Mouse (Mus musculus): ENCODE data around the gene Ext2. TPM values are rescaled to one million over a fixed set of nuclear protein-coding genes. Genes with fewer than 3 reads are reported as not detected.

Ext2 gene
- polyA plus RNA-seq, 1 experiment from 2014 or later, result 112 TPM

- no peak overlapping the region for H3K27ac ChIP-seq
- H3K27me3 ChIP-seq, result no peaks in the 10 kb centered on the region
- peaks cover 63% of the 10 kb centered on the region for H3K36me3 ChIP-seq
- H3K9ac ChIP-seq, result no peak overlapping the region
- H3K4me1 ChIP-seq, result no peaks in the 10 kb centered on the region
- ATAC-seq (ENCODE audit: insufficient number of reproducible peaks, insufficient read depth, low FRiP score, low TSS enrichment), result no peak
- no peak overlapping the region for H3K4me2 ChIP-seq (replicated peaks)
- H3K4me3 ChIP-seq, result no peak overlapping the region
- H3K9me3 ChIP-seq, result no peaks in the 10 kb centered on the region
- WGBS, result 91% methylated on average over 4 of the region's 4 CpGs
These were observed 16.8 kb downstream of the Ext2 start for GRCm38 (mm10) chr2:93805523-93805922.

- WGBS, result 81% methylated on average over 5 of the region's 5 CpGs
- H3K4me3 ChIP-seq, result no peak overlapping the region
- H3K27me3 ChIP-seq, result no peaks in the 10 kb centered on the region
- H3K27ac ChIP-seq, result no peak overlapping the region
- H3K9ac ChIP-seq, result no peak overlapping the region
- H3K4me2 ChIP-seq (replicated peaks), result no peak overlapping the region
- H3K9me3 ChIP-seq, result no peaks in the 10 kb centered on the region
- no peaks in the 10 kb centered on the region for H3K4me1 ChIP-seq
- H3K36me3 ChIP-seq, result peaks cover 61% of the 10 kb centered on the region
- ATAC-seq (ENCODE audit: insufficient number of reproducible peaks, insufficient read depth, low FRiP score, low TSS enrichment), result no peak
These were observed 17.3 kb downstream of the Ext2 start for GRCm38 (mm10) chr2:93805066-93805465.

DNA sequence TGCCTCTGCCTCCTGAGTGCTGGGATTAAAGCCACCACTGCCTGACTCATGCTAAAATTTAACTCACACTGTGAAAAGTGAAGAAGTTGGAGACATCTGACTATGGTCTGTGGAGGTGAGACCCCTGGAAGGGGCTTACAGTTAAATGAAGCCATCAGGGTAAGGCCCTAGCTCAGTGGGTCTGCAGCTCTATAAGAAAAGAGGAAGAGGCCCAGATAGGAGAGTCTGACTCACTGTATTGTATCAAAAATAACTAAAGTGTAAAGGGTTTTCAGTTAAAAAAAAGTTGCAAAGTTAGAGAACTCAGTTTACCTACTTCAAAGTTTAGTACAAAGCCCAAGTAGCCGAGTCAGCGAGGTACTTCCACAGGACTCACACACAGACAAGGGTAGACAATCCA, 19.4 kb downstream of the Ext2 start:
- WGBS, result 91% methylated on average over 2 of the region's 2 CpGs
- no peak for ATAC-seq (ENCODE audit: insufficient number of reproducible peaks, insufficient read depth, low FRiP score, low TSS enrichment)
- Histone ChIP-seq H3K4me3 (no peak overlapping the region), H3K4me1 (no peaks in the 10 kb centered on the region), H3K9me3 (no peaks in the 10 kb centered on the region), H3K36me3 (peaks cover 61% of the 10 kb centered on the region), H3K27ac (no peak overlapping the region), H3K9ac (no peak overlapping the region), H3K4me2 (replicated peaks) (no peak overlapping the region), H3K27me3 (no peaks in the 10 kb centered on the region)

DNA sequence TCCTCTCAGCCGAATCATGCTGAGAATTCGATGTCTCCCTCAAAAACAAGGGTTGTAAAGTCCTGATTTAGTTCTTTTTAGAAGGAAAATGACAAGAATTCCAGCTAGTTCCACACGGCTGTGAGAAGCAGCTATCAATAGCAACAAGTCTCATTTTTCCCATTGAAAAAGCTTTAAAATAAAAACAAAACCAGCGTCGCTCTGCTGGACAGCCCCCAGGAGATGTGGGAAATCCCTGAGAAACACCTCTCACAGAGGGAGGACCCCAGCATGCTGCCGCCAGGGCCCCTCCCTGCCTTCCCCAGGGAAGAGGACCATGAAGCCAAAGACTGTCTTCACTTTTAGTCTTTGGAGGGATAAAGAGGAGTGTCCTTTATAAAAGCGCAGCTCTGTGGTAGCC, 21.3 kb downstream of the Ext2 start:
- H3K36me3 ChIP-seq, result peaks cover 67% of the 10 kb centered on the region
- WGBS, result 77% methylated on average over 7 of the region's 7 CpGs
- no peak overlapping the region for H3K4me3 ChIP-seq
- H3K4me2 ChIP-seq (replicated peaks), result no peak overlapping the region
- no peaks in the 10 kb centered on the region for H3K27me3 ChIP-seq
- H3K27ac ChIP-seq, result no peak overlapping the region
- no peak for ATAC-seq (ENCODE audit: insufficient number of reproducible peaks, insufficient read depth, low FRiP score, low TSS enrichment)
- no peaks in the 10 kb centered on the region for H3K9me3 ChIP-seq
- peaks cover 3% of the 10 kb centered on the region; the same call in 1 of the 2 replicates for H3K4me1 ChIP-seq
- no peak overlapping the region for H3K9ac ChIP-seq

GRCm38 (mm10) chr2:93797162-93797795, 25.1 kb downstream of the Ext2 start:
- H3K4me1 ChIP-seq, result peaks cover 3% of the 10 kb centered on the region; the same call in 1 of the 2 replicates
- no peaks in the 10 kb centered on the region for H3K9me3 ChIP-seq
- WGBS, result 75% methylated on average over 19 of the region's 19 CpGs
- no peak for ATAC-seq (ENCODE audit: insufficient number of reproducible peaks, insufficient read depth, low FRiP score, low TSS enrichment)
- peaks cover 68% of the 10 kb centered on the region for H3K36me3 ChIP-seq
- H3K4me3 ChIP-seq, result no peak overlapping the region
- no peak overlapping the region for H3K4me2 ChIP-seq (replicated peaks)
- no peak overlapping the region for H3K9ac ChIP-seq
- H3K27me3 ChIP-seq, result no peaks in the 10 kb centered on the region
- H3K27ac ChIP-seq, result no peak overlapping the region

- Histone ChIP-seq H3K36me3 (peaks cover 74% of the 10 kb centered on the region), H3K4me3 (no peak overlapping the region), H3K9me3 (no peaks in the 10 kb centered on the region), H3K4me1 (peaks cover 11% of the 10 kb centered on the region), H3K27ac (no peak overlapping the region), H3K27me3 (no peaks in the 10 kb centered on the region), H3K4me2 (replicated peaks) (no peak overlapping the region), H3K9ac (no peak overlapping the region)
- WGBS, result 91% methylated on average over 5 of the region's 5 CpGs
- ATAC-seq (ENCODE audit: insufficient number of reproducible peaks, insufficient read depth, low FRiP score, low TSS enrichment), result no peak
These were observed 28.0 kb downstream of the Ext2 start for GRCm38 (mm10) chr2:93794375-93794774.

DNA sequence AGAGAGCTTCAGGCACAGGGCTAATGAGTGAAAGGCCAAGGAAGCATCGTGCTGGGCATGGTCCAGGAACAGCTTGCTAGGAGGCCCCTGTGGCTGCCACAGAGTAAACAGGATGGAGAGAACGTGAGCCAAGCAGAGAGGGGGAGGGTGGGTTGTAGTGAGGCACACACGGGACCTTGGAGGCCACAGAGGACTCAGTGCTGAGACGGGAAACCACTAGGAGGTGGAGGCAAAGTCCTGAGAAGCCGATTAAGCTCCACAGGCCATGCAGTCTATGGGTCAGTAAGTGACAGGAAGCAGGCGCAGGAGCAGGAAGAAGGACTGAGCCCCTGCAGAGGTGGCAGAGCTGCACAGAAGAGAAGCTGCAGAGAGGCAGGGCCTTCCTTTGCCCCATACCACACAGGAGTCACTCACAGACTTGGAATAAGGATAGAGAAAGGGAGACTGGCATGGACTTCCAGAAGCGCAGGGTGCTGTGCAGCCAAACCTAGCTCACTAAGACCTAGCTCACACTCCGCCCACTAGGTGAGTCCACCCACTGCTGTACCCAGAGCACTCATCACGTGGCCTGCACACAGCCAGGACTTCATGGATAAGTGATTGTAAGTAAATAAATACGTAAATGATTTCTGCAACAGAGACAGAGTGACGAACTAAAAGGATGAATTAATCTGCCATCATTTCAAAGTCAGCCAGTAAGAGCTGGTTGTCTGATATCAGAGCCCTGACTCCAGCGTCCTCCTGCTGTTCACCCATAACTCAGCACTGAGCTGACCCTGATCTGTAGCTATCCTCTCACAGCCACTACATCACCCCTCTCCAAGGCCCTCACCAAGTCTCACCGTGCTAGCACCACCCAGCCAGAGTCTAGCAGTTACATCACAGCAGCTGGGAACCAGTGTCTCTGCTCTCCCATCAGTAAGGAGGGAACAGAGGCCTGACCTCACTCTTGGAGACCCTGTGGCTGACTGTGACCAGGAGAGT, 30.6 kb downstream of the Ext2 start:
- Histone ChIP-seq H3K9me3 (no peaks in the 10 kb centered on the region), H3K4me2 (replicated peaks) (no peak overlapping the region), H3K9ac (0 out of 2 replicates have a peak overlapping the region, but pooled peaks have one; percentile 30), H3K4me1 (peaks cover 8% of the 10 kb centered on the region), H3K27me3 (no peaks in the 10 kb centered on the region), H3K27ac (peak overlapping the region; percentile 32; the same call in 1 of the 2 replicates), H3K4me3 (no peak overlapping the region), H3K36me3 (peaks cover 68% of the 10 kb centered on the region)
- no peak for ATAC-seq (ENCODE audit: insufficient number of reproducible peaks, insufficient read depth, low FRiP score, low TSS enrichment)
- 46% methylated on average over 13 of the region's 13 CpGs for WGBS

DNA sequence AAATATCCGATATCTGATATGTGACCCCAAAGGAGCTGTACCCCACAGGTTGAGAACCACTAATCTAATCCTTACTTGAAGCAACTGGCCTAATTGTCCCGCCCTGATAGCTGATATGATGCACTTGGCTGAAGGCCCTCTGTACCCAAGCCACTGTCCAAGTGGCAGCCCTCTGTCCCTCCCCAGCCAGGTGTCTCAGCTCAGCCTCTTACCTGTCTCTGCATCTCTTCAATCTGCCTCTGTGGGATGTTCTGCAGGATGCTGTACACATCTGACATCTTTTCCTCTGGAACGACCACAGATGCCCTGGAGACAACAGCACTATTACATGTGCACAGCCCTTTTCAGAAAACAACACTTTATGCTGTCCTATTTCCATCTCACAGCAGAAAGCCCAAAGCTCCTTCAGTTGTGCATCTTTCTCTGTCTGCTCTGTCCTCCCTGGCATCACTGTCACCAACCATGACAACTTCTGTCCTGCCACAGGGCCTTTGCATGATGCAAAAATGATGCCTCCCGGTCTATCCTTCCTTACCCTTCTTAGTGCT, 31.5 kb downstream of the Ext2 start:
- H3K27ac ChIP-seq, result 0 out of 2 replicates have a peak overlapping the region, but pooled peaks have one; percentile 32
- no peak overlapping the region for H3K9ac ChIP-seq
- peaks cover 63% of the 10 kb centered on the region for H3K36me3 ChIP-seq
- peaks cover 11% of the 10 kb centered on the region for H3K4me1 ChIP-seq
- H3K4me3 ChIP-seq, result no peak overlapping the region
- no peaks in the 10 kb centered on the region for H3K9me3 ChIP-seq
- H3K27me3 ChIP-seq, result no peaks in the 10 kb centered on the region
- WGBS, result 80% methylated on average over 4 of the region's 4 CpGs
- no peak overlapping the region for H3K4me2 ChIP-seq (replicated peaks)
- no peak for ATAC-seq (ENCODE audit: insufficient number of reproducible peaks, insufficient read depth, low FRiP score, low TSS enrichment)

DNA sequence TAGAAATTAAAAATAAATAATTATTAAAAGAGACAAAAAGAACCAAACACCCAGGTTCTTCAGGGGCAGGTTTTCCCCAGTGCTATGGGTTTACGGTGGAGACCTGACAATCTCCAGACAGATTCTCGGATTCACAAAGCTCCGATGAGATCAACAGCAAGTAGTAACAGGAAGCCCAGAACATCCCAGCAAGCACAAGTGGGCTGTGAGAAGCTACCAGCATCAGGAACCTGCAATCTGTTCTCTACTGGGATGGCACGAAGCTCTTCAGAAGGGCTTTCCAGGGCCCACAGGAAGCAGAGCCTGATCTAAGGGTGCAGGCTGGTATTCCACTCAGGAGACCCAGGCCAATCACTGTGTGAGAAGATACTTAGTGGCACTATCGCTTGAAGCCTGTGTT, 33.8 kb downstream of the Ext2 start:
- H3K27me3 ChIP-seq, result no peaks in the 10 kb centered on the region
- ATAC-seq (ENCODE audit: insufficient number of reproducible peaks, insufficient read depth, low FRiP score, low TSS enrichment), result no peak
- peaks cover 40% of the 10 kb centered on the region for H3K36me3 ChIP-seq
- no peak overlapping the region for H3K4me2 ChIP-seq (replicated peaks)
- no peak overlapping the region for H3K27ac ChIP-seq
- peaks cover 25% of the 10 kb centered on the region for H3K4me1 ChIP-seq
- whole genome bisulfite sequencing, result 84% methylated on average over 5 of the region's 5 CpGs
- no peaks in the 10 kb centered on the region for H3K9me3 ChIP-seq
- H3K9ac ChIP-seq, result no peak overlapping the region
- no peak overlapping the region for H3K4me3 ChIP-seq

DNA sequence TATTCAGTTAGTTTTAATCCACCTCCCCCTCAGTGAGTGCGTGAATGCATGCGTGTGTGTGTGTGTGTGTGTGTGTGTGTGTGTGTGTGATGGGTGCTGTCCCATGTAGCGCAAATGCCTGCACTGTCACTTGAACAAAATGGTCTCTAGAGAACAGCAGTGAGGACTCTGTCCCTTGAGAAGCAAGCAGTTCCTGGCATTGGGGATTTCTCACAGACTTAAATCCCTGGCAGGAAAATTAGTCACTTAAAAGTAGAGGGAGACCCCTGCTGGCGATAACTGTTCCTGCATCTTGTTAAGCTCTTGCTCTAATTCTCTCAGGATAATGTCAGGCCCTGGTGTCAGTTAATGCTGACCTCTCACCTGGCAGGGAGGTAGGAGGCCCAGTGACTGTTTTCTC, 36.2 kb downstream of the Ext2 start:
- H3K27me3 ChIP-seq, result no peaks in the 10 kb centered on the region
- H3K27ac ChIP-seq, result no peak overlapping the region

DNA sequence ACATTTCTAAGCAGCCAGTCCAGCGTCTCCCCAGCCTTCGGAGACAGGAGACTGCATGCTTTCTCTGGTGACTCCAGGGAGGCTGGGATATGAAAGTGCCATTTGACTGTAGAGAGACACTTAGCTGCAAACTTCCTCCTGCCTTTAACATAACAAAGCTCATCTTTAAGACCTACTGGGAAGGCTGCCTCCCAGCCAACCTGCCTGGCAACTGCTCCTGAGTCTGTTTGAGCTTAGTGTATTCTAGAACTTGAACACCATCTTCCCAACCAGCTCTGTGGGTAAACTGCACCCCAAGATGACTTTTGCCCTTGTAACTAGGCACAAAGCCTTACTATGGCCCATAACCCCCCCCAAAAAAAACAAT, 37.0 kb downstream of the Ext2 start:
- Histone ChIP-seq H3K4me3 (no peak overlapping the region), H3K4me1 (peaks cover 30% of the 10 kb centered on the region), H3K27ac (no peak overlapping the region), H3K9ac (no peak overlapping the region), H3K27me3 (no peaks in the 10 kb centered on the region), H3K4me2 (replicated peaks) (no peak overlapping the region), H3K36me3 (peaks cover 27% of the 10 kb centered on the region), H3K9me3 (no peaks in the 10 kb centered on the region)
- WGBS, result 14% methylated on average over 2 of the region's 2 CpGs
- ATAC-seq (ENCODE audit: insufficient number of reproducible peaks, insufficient read depth, low FRiP score, low TSS enrichment), result no peak

More for the DNA sequence above, 36.2 kb downstream of the Ext2 start:
- Histone ChIP-seq H3K4me2 (replicated peaks) (no peak overlapping the region), H3K9me3 (no peaks in the 10 kb centered on the region), H3K4me3 (no peak overlapping the region), H3K4me1 (peaks cover 27% of the 10 kb centered on the region), H3K36me3 (peaks cover 32% of the 10 kb centered on the region), H3K9ac (no peak overlapping the region)
- WGBS, result 33% methylated on average over 4 of the region's 4 CpGs
- ATAC-seq (ENCODE audit: insufficient number of reproducible peaks, insufficient read depth, low FRiP score, low TSS enrichment), result peak; percentile 52; the same call in 1 of the 2 replicates

Measured in embryonic facial prominence, embryonic 12.5 days (tissue).